Mouse (Mus musculus): ENCODE measurements around the gene Myo6.

- TF ChIP-seq GABPA (IDR thresholded peaks at IDR 0.05; ENCODE audit: insufficient replicate concordance, low read depth, low read length): no peak
- no peak for TF ChIP-seq RAD21 (IDR thresholded peaks at IDR 0.05; ENCODE audit: low read depth, low read length)
- no peak for TF ChIP-seq UBTF (IDR thresholded peaks at IDR 0.05; ENCODE audit: low read depth, low read length)
- TF ChIP-seq CTCF (conservative IDR thresholded peaks at IDR 0.05 in 1 of 2, IDR thresholded peaks at IDR 0.05 in 1 of 2; ENCODE audit: low read depth in 2 of 2, low read length in 2 of 2): no peak
- no peak for TF ChIP-seq MXI1 (IDR thresholded peaks at IDR 0.05; ENCODE audit: low read depth, low read length)
- TF ChIP-seq RCOR1 (conservative IDR thresholded peaks at IDR 0.05; ENCODE audit: low read depth, low read length): no peak
- no peak for TF ChIP-seq SIN3A (IDR thresholded peaks at IDR 0.05; ENCODE audit: low read length)
Observed at GRCm38 (mm10) chr9:80253241-80253640, 88.4 kb downstream of the Myo6 start.

All from CH12.LX (cell line).